Mouse (Mus musculus): Measurements from ENCODE around the gene Hdac4.

DNA sequence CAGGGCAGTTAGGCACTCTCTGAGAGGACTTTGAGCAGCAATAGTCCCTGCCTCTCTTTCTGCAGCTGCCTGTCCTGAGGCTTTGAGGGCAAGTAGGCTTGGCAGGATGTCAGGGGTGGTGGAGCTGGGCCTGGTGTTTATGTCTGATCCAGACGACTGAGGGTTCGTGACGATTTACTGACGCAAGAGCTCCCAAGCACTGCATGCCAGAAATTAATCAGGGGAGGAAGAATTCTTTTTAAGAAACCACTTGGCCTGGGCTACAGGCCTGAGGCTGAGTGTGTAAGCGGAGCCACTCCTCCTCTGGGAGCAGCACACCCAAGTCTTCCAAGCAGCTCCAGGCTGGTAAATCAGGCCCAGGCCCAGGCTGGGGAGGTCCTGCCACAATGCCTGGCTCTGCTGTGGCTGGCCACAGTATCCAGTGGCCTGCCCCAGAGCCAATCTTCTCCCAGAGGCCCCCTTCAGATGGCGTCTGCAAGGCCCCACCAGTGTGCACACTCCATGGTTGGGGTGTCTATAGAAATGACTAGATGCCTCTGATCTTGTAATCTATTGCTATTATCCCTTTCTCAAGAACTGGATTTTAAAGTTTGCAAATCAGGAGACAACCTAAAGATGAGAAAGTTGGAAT, 64.9 kb downstream of the Hdac4 start:
- TF ChIP-seq POLR2A (IDR thresholded peaks at IDR 0.05; ENCODE audit: borderline replicate concordance, control insufficient read depth, low read depth, low read length) (no peak), CTCF (IDR thresholded peaks at IDR 0.05; ENCODE audit: control insufficient read depth, insufficient read depth, low read length) (no peak)

Data from bone marrow, adult 2 months (tissue).